Mouse (Mus musculus): Measurements from ENCODE around the gene Trim71. TPM values are rescaled to one million over a fixed set of nuclear protein-coding genes. Genes with fewer than 3 reads are reported as not detected.

Gene Trim71
- polyA plus RNA-seq, 1 experiment from 2014 or later, result 6.2 TPM

GRCm38 (mm10) chr9:114568682-114569474, 4.7 kb upstream of the Trim71 start:
- H3K36me3 ChIP-seq, result no peaks in the 10 kb centered on the region
- peaks cover 13% of the 10 kb centered on the region for H3K4me1 ChIP-seq
- DNase-seq (ENCODE audit: low spot score), result no peak
- 90% methylated on average over 5 of the region's 5 CpGs for WGBS
- no peaks in the 10 kb centered on the region for H3K9me3 ChIP-seq (replicated peaks)
- no peaks in the 10 kb centered on the region for H3K27me3 ChIP-seq (ENCODE audit: low read depth, poor library complexity, severe bottlenecking)
- no peak overlapping the region for H3K27ac ChIP-seq
- H3K4me3 ChIP-seq, result no peak overlapping the region

GRCm38 (mm10) chr9:114564667-114565066, 498 bp upstream of the Trim71 start:
- no peaks in the 10 kb centered on the region for H3K9me3 ChIP-seq (replicated peaks)
- peak overlapping the region; percentile 96 for H3K4me3 ChIP-seq
- peak; percentile 70 for DNase-seq (ENCODE audit: low spot score)
- H3K36me3 ChIP-seq, result no peaks in the 10 kb centered on the region; the same call in 1 of the 2 replicates
- H3K27ac ChIP-seq, result peak overlapping the region; percentile 100
- H3K4me1 ChIP-seq, result peaks cover 31% of the 10 kb centered on the region
- under 1% methylated on average over 10 of the region's 10 CpGs for WGBS
- no peaks in the 10 kb centered on the region for H3K27me3 ChIP-seq (ENCODE audit: low read depth, poor library complexity, severe bottlenecking)

GRCm38 (mm10) chr9:114562919-114563751, 1.0 kb downstream of the Trim71 start:
- H3K27me3 ChIP-seq (ENCODE audit: low read depth, poor library complexity, severe bottlenecking), result no peaks in the 10 kb centered on the region
- DNase-seq (ENCODE audit: low spot score), result no peak
- WGBS, result 2% methylated on average over 121 of the region's 122 CpGs
- H3K4me1 ChIP-seq, result peaks cover 46% of the 10 kb centered on the region
- no peaks in the 10 kb centered on the region; the same call in 1 of the 2 replicates for H3K36me3 ChIP-seq
- peak overlapping the region; percentile 96 for H3K4me3 ChIP-seq
- H3K27ac ChIP-seq, result peak overlapping the region; percentile 100
- H3K9me3 ChIP-seq (replicated peaks), result no peaks in the 10 kb centered on the region

GRCm38 (mm10) chr9:114562031-114562918, 1.9 kb downstream of the Trim71 start:
- peak; percentile 79 for DNase-seq (ENCODE audit: low spot score)
- H3K27me3 ChIP-seq (ENCODE audit: low read depth, poor library complexity, severe bottlenecking), result no peaks in the 10 kb centered on the region
- peak overlapping the region; percentile 96 for H3K4me3 ChIP-seq
- no peaks in the 10 kb centered on the region for H3K9me3 ChIP-seq (replicated peaks)
- H3K4me1 ChIP-seq, result peaks cover 55% of the 10 kb centered on the region
- H3K36me3 ChIP-seq, result no peaks in the 10 kb centered on the region; the same call in 1 of the 2 replicates
- WGBS, result under 1% methylated on average over 92 of the region's 101 CpGs
- H3K27ac ChIP-seq, result peak overlapping the region; percentile 100

- WGBS, result 1% methylated on average over 12 of the region's 12 CpGs
- H3K9me3 ChIP-seq (replicated peaks), result no peaks in the 10 kb centered on the region
These were observed 2.5 kb downstream of the Trim71 start for GRCm38 (mm10) chr9:114561671-114561971.

GRCm38 (mm10) chr9:114560771-114561670, 3.1 kb downstream of the Trim71 start:
- H3K4me3 ChIP-seq, result peak overlapping the region; percentile 96
- under 1% methylated on average over 36 of the region's 36 CpGs for WGBS
- DNase-seq (ENCODE audit: low spot score), result peak; percentile 67
- no peaks in the 10 kb centered on the region; the same call in 1 of the 2 replicates for H3K36me3 ChIP-seq
- no peaks in the 10 kb centered on the region for H3K27me3 ChIP-seq (ENCODE audit: low read depth, poor library complexity, severe bottlenecking)
- peaks cover 67% of the 10 kb centered on the region for H3K4me1 ChIP-seq
- no peaks in the 10 kb centered on the region for H3K9me3 ChIP-seq (replicated peaks)
- peak overlapping the region; percentile 100 for H3K27ac ChIP-seq

More at GRCm38 (mm10) chr9:114561671-114561971, 2.5 kb downstream of the Trim71 start:
- peak overlapping the region; percentile 96 for H3K4me3 ChIP-seq
- peaks cover 61% of the 10 kb centered on the region for H3K4me1 ChIP-seq
- peak; percentile 60 for DNase-seq (ENCODE audit: low spot score)
- H3K27ac ChIP-seq, result peak overlapping the region; percentile 100
- no peaks in the 10 kb centered on the region for H3K27me3 ChIP-seq (ENCODE audit: low read depth, poor library complexity, severe bottlenecking)
- no peaks in the 10 kb centered on the region; the same call in 1 of the 2 replicates for H3K36me3 ChIP-seq

GRCm38 (mm10) chr9:114560141-114560540, 4.0 kb downstream of the Trim71 start:
- H3K27ac ChIP-seq, result 0 out of 2 replicates have a peak overlapping the region, but pooled peaks have one; percentile 100
- no peaks in the 10 kb centered on the region for H3K9me3 ChIP-seq (replicated peaks)
- H3K4me1 ChIP-seq, result peaks cover 67% of the 10 kb centered on the region
- DNase-seq (ENCODE audit: low spot score), result no peak
- no peaks in the 10 kb centered on the region for H3K27me3 ChIP-seq (ENCODE audit: low read depth, poor library complexity, severe bottlenecking)
- peaks cover 4% of the 10 kb centered on the region; the same call in 1 of the 2 replicates for H3K36me3 ChIP-seq
- 6% methylated on average over 7 of the region's 7 CpGs for WGBS
- H3K4me3 ChIP-seq, result peak overlapping the region; percentile 96

- Histone ChIP-seq H3K9me3 (replicated peaks) (0 out of 2 replicates have a peak, but pooled peaks cover 1% of the 10 kb centered on the region), H3K4me1 (peaks cover 75% of the 10 kb centered on the region), H3K27ac (no peak overlapping the region), H3K27me3 (ENCODE audit: low read depth, poor library complexity, severe bottlenecking) (no peaks in the 10 kb centered on the region), H3K4me3 (peak overlapping the region; percentile 27; the same call in 1 of the 2 replicates), H3K36me3 (peaks cover 29% of the 10 kb centered on the region)
- no peak for DNase-seq (ENCODE audit: low spot score)
- 15% methylated on average over 7 of the region's 7 CpGs for WGBS
These were observed 7.1 kb downstream of the Trim71 start for GRCm38 (mm10) chr9:114557086-114557485.

GRCm38 (mm10) chr9:114556276-114556855, 7.8 kb downstream of the Trim71 start:
- no peak overlapping the region for H3K4me3 ChIP-seq
- peak overlapping the region; percentile 46; the same call in 1 of the 2 replicates for H3K27ac ChIP-seq
- peaks cover 74% of the 10 kb centered on the region for H3K4me1 ChIP-seq
- DNase-seq (ENCODE audit: low spot score), result no peak
- H3K9me3 ChIP-seq (replicated peaks), result 0 out of 2 replicates have a peak, but pooled peaks cover 1% of the 10 kb centered on the region
- no peaks in the 10 kb centered on the region for H3K27me3 ChIP-seq (ENCODE audit: low read depth, poor library complexity, severe bottlenecking)
- H3K36me3 ChIP-seq, result peaks cover 36% of the 10 kb centered on the region
- WGBS, result 28% methylated on average over 10 of the region's 10 CpGs

GRCm38 (mm10) chr9:114554355-114554979, 9.7 kb downstream of the Trim71 start:
- Histone ChIP-seq H3K36me3 (peaks cover 36% of the 10 kb centered on the region), H3K27ac (no peak overlapping the region; the same call in 1 of the 2 replicates), H3K4me3 (no peak overlapping the region), H3K9me3 (replicated peaks) (0 out of 2 replicates have a peak, but pooled peaks cover 1% of the 10 kb centered on the region), H3K27me3 (ENCODE audit: low read depth, poor library complexity, severe bottlenecking) (no peaks in the 10 kb centered on the region), H3K4me1 (peaks cover 77% of the 10 kb centered on the region)
- 78% methylated on average over 5 of the region's 5 CpGs for WGBS
- no peak for DNase-seq (ENCODE audit: low spot score)

GRCm38 (mm10) chr9:114553828-114554227, 10.3 kb downstream of the Trim71 start:
- Histone ChIP-seq H3K4me3 (no peak overlapping the region), H3K4me1 (peaks cover 77% of the 10 kb centered on the region), H3K9me3 (replicated peaks) (0 out of 2 replicates have a peak, but pooled peaks cover 1% of the 10 kb centered on the region), H3K36me3 (peaks cover 36% of the 10 kb centered on the region), H3K27me3 (ENCODE audit: low read depth, poor library complexity, severe bottlenecking) (no peaks in the 10 kb centered on the region), H3K27ac (no peak overlapping the region; the same call in 1 of the 2 replicates)
- no peak for DNase-seq (ENCODE audit: low spot score)
